Mouse (Mus musculus) MEL (cell line): ENCODE measurements around the gene Tspan8.

Experiments
- CHD2 ChIP-seq: IDR thresholded peaks from 2 replicates; pipeline ENCODE4 v1.6.1; 2011; ENCODE audit warnings: low read length, improper control_type of control experiment
- CTCF ChIP-seq, 3 experiments: IDR thresholded peaks in 2 of 3; conservative IDR thresholded peaks in 1 of 3; 2 replicates each; pipeline ENCODE4 v1.5.1; 2011 to 2012; ENCODE audit warnings: low read length in 3 of 3, low read depth in 2 of 3, mild to moderate bottlenecking in 2 of 3, improper control_type of control experiment in 1 of 3, inconsistent platforms in 1 of 3, mixed read lengths in 1 of 3, moderate library complexity in 1 of 3; ENCODE audit not compliant: control insufficient read depth in 1 of 3, insufficient read depth in 1 of 3, poor library complexity in 1 of 3, severe bottlenecking in 1 of 3
- E2F4 ChIP-seq: IDR thresholded peaks from 2 replicates; pipeline ENCODE4 v1.6.1; 2011; ENCODE audit warnings: low read depth, low read length, improper control_type of control experiment, borderline replicate concordance
- ELF1 ChIP-seq: IDR thresholded peaks from 2 replicates; pipeline ENCODE4 v1.6.1; 2014; ENCODE audit warnings: low read depth, mild to moderate bottlenecking, inconsistent platforms, low read length, improper control_type of control experiment, moderate library complexity
- EP300 ChIP-seq, 2 experiments: IDR thresholded peaks; 2 replicates each; pipeline ENCODE4 v1.6.1; 2011; ENCODE audit warnings: improper control_type of control experiment in 2 of 2, low read length in 2 of 2, low read depth in 1 of 2, mild to moderate bottlenecking in 1 of 2
- GATA1 ChIP-seq: IDR thresholded peaks from 2 replicates; pipeline ENCODE4 v1.6.1; 2011; ENCODE audit warnings: low read depth, low read length, improper control_type of control experiment
- HCFC1 ChIP-seq: IDR thresholded peaks from 2 replicates; pipeline ENCODE4 v1.6.1; 2012; ENCODE audit warnings: low read depth, mild to moderate bottlenecking, inconsistent platforms, low read length, improper control_type of control experiment, moderate library complexity
- MAFK ChIP-seq: IDR thresholded peaks from 2 replicates; pipeline ENCODE4 v1.6.1; 2011; ENCODE audit warnings: low read depth, mild to moderate bottlenecking, low read length, improper control_type of control experiment, borderline replicate concordance
- RCOR1 ChIP-seq: IDR thresholded peaks from 2 replicates; pipeline ENCODE4 v1.6.1; 2012; ENCODE audit warnings: low read depth, mild to moderate bottlenecking, inconsistent platforms, low read length, improper control_type of control experiment
- TAL1 ChIP-seq: IDR thresholded peaks from 2 replicates; pipeline ENCODE4 v1.6.1; 2012; ENCODE audit warnings: mild to moderate bottlenecking, inconsistent platforms, low read length, moderate library complexity, mixed read lengths
- ZMIZ1 ChIP-seq: IDR thresholded peaks from 2 replicates; pipeline ENCODE4 v1.6.1; 2012; ENCODE audit warnings: low read depth, mild to moderate bottlenecking, inconsistent platforms, low read length, improper control_type of control experiment, moderate library complexity

DNA sequence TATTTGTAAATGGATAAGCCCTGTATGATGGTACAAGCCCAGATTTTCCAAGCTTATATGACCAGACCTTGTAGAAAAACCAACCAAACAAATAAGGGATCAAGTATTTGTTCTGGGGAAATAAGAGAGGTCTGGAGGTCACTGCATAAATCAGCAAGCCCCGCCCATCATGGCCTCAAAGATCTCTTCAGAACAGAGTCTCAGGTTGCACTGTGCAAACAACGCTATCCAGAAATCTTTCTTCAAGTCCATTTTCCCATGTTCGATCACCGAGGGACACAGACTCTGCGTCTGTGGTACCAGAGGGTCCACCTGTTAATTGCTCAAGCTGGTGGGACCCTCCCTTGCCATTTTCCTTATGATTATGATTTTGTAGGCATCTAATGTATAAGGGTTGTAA is 45.3 kb downstream of the Tspan8 start:
- TF ChIP-seq CTCF (IDR thresholded peaks at IDR 0.05 in 2 of 3, conservative IDR thresholded peaks at IDR 0.05 in 1 of 3; ENCODE audit: control insufficient read depth in 1 of 3, insufficient read depth in 1 of 3, low read depth in 2 of 3, low read length in 3 of 3, poor library complexity in 1 of 3, severe bottlenecking in 1 of 3), result no peak
- no peak for TF ChIP-seq HCFC1
- no peak for TF ChIP-seq RCOR1
- TF ChIP-seq ZMIZ1, result no peak
- TF ChIP-seq CHD2, result no peak
- TF ChIP-seq GATA1, result no peak
- no peak for TF ChIP-seq MAFK
- no peak for TF ChIP-seq TAL1
- no peak for TF ChIP-seq ELF1
- TF ChIP-seq EP300 (IDR thresholded peaks at IDR 0.05; ENCODE audit: low read depth in 1 of 2, low read length in 2 of 2), result no peak
- no peak for TF ChIP-seq E2F4
